Mouse (Mus musculus) G1E (cell line): Measurements from ENCODE around the gene Traf4. TPM values are rescaled to one million over a fixed set of nuclear protein-coding genes. Genes with fewer than 3 reads are reported as not detected.

Source experiments
- ATAC-seq: 2 replicates; pipeline ENCODE4 v1.8.0; 2016; ENCODE audit warnings: mild to moderate bottlenecking; ENCODE audit not compliant: insufficient number of reproducible peaks, poor library complexity, low FRiP score, severe bottlenecking; ENCODE audit errors: extremely low read depth
- DNase-seq: peaks from one replicate; pipeline ENCODE4 v3.0.0; 2012; ENCODE audit warnings: low spot score
- H3K27me3 ChIP-seq: 2 replicates; pipeline ENCODE4 v1.6.1; 2012; ENCODE audit warnings: mild to moderate bottlenecking, low read length, inconsistent platforms; ENCODE audit not compliant: insufficient read depth
- H3K36me3 ChIP-seq: replicated peaks from 2 replicates; pipeline ENCODE3; 2012; ENCODE audit warnings: mild to moderate bottlenecking, inconsistent platforms
- H3K4me1 ChIP-seq: 2 replicates; pipeline ENCODE4 v1.6.1; 2012; ENCODE audit warnings: low read depth, low read length, inconsistent platforms, mixed read lengths; ENCODE audit not compliant: insufficient read depth
- H3K4me3 ChIP-seq: 2 replicates; pipeline ENCODE4 v1.5.1; 2012; ENCODE audit warnings: low read depth, mild to moderate bottlenecking, inconsistent platforms, low read length, moderate library complexity, mixed read lengths
- H3K9me3 ChIP-seq: replicated peaks from 2 replicates; pipeline ENCODE4 v1.6.1; 2012; ENCODE audit warnings: inconsistent platforms
- CTCF ChIP-seq: IDR thresholded peaks from 2 replicates; pipeline ENCODE4 v1.5.1; 2012; ENCODE audit warnings: low read depth, low read length, inconsistent platforms, mixed read lengths
- GATA1 ChIP-seq: IDR thresholded peaks from 2 replicates; pipeline ENCODE4 v1.6.1; 2012; ENCODE audit warnings: borderline replicate concordance, low read length, inconsistent platforms, mixed read lengths
- GATA2 ChIP-seq: IDR thresholded peaks from 2 replicates; pipeline ENCODE4 v1.6.1; 2012; ENCODE audit warnings: low read depth, low read length, inconsistent platforms, borderline replicate concordance
- POLR2AphosphoS5 ChIP-seq: IDR thresholded peaks from 2 replicates; pipeline ENCODE4 v1.6.1; 2012; ENCODE audit warnings: low read depth, low read length, inconsistent platforms; ENCODE audit not compliant: insufficient replicate concordance
- TAL1 ChIP-seq: conservative IDR thresholded peaks from 2 replicates; pipeline ENCODE4 v1.6.1; 2012; ENCODE audit warnings: low read depth, low read length, inconsistent platforms, mixed read lengths
- polyA plus RNA-seq: library from polyadenylated mRNA; stranded (reverse); fragments of >175 nt; gene quantifications from 2 replicates; pipeline ENCODE4 v1.2.3, GENCODE M21; 2012
- total RNA-seq, 2 experiments: library from RNA; stranded (forward) in 1 of 2; stranded (reverse) in 1 of 2; fragments of 200-1000 nt in 1 of 2; fragments of >200 nt in 1 of 2; fragmentation: Nextera tagmentation in 1 of 2; gene quantifications; 2 replicates each; pipeline ENCODE4 v1.2.3; 2014 to 2017

The Traf4 gene
- total and polyA plus RNA-seq, 3 experiments: 7.0 to 74.4 (median 42.8) TPM

GRCm38 (mm10) chr11:78205361-78206206 lies 40.2 kb upstream of the Traf4 start:
- peaks cover 87% of the 10 kb centered on the region for H3K36me3 ChIP-seq
- no peaks in the 10 kb centered on the region for H3K27me3 ChIP-seq
- DNase-seq (no peak), ATAC-seq (no peak)
- peaks cover 3% of the 10 kb centered on the region for H3K4me1 ChIP-seq
- TF ChIP-seq CTCF: no peak
- TF ChIP-seq TAL1: no peak
- no peak; the same call in 1 of the 2 replicates for TF ChIP-seq POLR2AphosphoS5
- no peak for TF ChIP-seq GATA1
- no peak for TF ChIP-seq GATA2
- no peak overlapping the region for H3K4me3 ChIP-seq
- H3K9me3 ChIP-seq: no peaks in the 10 kb centered on the region

GRCm38 (mm10) chr11:78204287-78204686 lies 38.9 kb upstream of the Traf4 start:
- TF ChIP-seq GATA2: no peak
- no peak for TF ChIP-seq TAL1
- no peak for TF ChIP-seq POLR2AphosphoS5
- no peak for TF ChIP-seq CTCF
- no peak for TF ChIP-seq GATA1
- H3K36me3 ChIP-seq: peaks cover 74% of the 10 kb centered on the region
- H3K27me3 ChIP-seq: no peaks in the 10 kb centered on the region
- H3K9me3 ChIP-seq: no peaks in the 10 kb centered on the region
- H3K4me3 ChIP-seq: no peak overlapping the region
- DNase-seq (no peak), ATAC-seq (no peak)
- peaks cover 3% of the 10 kb centered on the region for H3K4me1 ChIP-seq

GRCm38 (mm10) chr11:78202372-78202771 lies 37.0 kb upstream of the Traf4 start:
- no peak for ATAC-seq
- no peaks in the 10 kb centered on the region for H3K27me3 ChIP-seq
- TF ChIP-seq CTCF (no peak), TAL1 (no peak), GATA1 (no peak), POLR2AphosphoS5 (no peak), GATA2 (no peak)
- DNase-seq: no peak
- no peak overlapping the region for H3K4me3 ChIP-seq
- H3K4me1 ChIP-seq: peaks cover 3% of the 10 kb centered on the region
- H3K9me3 ChIP-seq: no peaks in the 10 kb centered on the region
- H3K36me3 ChIP-seq: peaks cover 55% of the 10 kb centered on the region

GRCm38 (mm10) chr11:78195101-78195863 lies 29.9 kb upstream of the Traf4 start:
- no peak for ATAC-seq

GRCm38 (mm10) chr11:78194411-78195100 lies 29.2 kb upstream of the Traf4 start:
- Histone ChIP-seq H3K4me1 (peaks cover 29% of the 10 kb centered on the region), H3K4me3 (peak overlapping the region; percentile 71), H3K36me3 (no peaks in the 10 kb centered on the region), H3K9me3 (no peaks in the 10 kb centered on the region), H3K27me3 (peaks cover 48% of the 10 kb centered on the region)
- peak; percentile 48 for DNase-seq
- TF ChIP-seq GATA1: no peak
- no peak for TF ChIP-seq POLR2AphosphoS5
- no peak for TF ChIP-seq CTCF
- TF ChIP-seq TAL1: no peak
- no peak for TF ChIP-seq GATA2
- no peak for ATAC-seq

More at GRCm38 (mm10) chr11:78195101-78195863, 29.9 kb upstream of the Traf4 start:
- Histone ChIP-seq H3K4me3 (peak overlapping the region; percentile 71), H3K36me3 (no peaks in the 10 kb centered on the region), H3K27me3 (peaks cover 41% of the 10 kb centered on the region), H3K9me3 (no peaks in the 10 kb centered on the region), H3K4me1 (peaks cover 25% of the 10 kb centered on the region)
- TF ChIP-seq TAL1 (no peak), CTCF (no peak), POLR2AphosphoS5 (no peak), GATA2 (no peak)
- DNase-seq: no peak
